Mouse (Mus musculus) cerebellum, adult 9-10 months (tissue): ENCODE data around the gene Map1b.

Experiments
- DNase-seq: peaks from one replicate; pipeline ENCODE4 v3.0.0; 2022

Gene Map1b

DNA sequence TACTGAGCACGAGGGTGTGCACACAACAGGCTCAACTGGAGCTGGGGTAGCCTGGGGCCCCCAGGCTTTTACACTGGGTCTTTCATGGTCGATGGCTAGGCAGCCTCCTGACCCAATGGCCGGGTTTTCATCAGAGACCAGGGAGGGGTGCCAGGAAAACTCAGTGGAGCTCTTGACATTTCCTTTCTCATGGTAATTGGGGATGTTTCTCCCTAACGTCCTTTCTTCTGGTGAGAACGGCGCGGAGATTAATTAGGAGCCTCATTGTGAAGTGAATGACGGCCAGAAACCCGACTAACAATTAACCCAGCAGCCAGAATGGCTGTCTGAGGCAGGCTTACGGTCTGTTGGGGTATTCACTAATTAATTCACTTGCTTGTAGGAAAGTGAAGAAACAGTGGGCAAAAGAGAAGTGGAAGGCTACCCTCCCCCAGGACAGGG is 71.9 kb downstream of the Map1b start:
- DNase-seq: no peak

DNA sequence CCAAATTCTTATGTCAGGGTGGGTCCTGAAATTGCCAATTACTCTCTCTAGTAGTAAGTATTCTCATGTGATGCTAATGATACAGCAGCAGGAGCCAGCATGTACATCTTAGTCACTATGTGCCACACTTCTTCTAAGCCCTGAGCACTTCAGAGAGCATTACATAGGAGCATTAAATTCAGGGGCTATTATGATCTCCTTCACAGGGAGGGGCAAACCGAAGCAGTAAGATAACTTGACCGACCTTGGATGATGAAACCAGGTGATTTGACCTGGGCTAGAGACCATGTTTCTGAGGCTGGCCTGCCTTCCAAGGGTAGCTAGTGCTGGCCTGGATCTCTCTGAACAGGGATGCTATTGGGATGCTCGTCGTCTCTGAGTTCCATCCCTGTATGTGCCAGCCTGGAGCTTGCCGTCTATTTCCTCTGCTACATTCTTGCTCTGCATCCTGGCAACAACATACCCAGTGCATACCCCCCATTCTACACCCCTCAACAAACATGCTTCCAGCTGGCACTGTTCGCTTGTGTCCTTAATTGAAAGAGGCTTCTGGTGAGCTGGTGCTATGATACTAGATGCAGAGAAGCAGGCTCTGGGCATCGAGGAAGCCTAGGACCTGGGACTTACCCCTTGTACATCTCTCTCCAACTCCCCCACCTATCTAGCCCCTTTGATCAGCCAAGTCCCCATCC is 72.7 kb downstream of the Map1b start:
- no peak for DNase-seq

DNA sequence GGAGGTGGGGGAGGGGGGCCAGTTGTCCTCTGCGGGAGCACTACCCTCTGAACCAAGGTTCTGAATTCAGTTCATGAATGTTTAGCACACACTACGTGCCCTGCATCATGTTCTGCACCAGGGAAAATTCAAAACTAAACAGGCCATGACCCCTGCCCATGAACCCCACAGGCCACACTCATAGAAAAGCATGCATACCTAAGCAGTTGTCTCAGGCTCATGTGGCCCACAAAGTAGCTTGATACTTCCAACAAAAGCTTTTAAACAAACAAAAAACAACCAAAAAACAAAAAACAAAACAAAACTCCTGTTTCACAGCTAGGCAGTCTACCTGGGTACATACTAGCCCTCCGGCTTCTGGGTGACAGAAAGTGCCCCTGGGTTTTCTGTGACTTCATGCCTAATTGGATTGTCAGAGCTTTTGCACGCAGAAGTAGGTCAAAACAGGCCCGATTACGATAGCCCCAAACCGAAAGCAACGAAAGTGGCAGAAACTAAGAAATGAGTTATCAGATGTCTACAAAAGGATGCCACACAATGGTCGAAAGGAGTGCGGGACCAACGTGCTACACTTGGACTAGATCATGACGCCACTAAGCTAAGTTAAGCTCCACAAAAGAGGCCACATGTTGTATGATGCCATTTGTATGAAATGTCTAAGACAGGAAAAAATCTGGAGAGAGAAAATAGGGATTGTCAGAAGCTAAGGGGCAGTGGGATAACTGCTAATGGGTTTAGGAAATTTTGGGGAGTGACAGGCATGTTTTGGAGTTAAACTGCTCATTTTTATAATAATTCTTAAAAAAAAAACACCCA is 73.7 kb downstream of the Map1b start:
- no peak for DNase-seq

DNA sequence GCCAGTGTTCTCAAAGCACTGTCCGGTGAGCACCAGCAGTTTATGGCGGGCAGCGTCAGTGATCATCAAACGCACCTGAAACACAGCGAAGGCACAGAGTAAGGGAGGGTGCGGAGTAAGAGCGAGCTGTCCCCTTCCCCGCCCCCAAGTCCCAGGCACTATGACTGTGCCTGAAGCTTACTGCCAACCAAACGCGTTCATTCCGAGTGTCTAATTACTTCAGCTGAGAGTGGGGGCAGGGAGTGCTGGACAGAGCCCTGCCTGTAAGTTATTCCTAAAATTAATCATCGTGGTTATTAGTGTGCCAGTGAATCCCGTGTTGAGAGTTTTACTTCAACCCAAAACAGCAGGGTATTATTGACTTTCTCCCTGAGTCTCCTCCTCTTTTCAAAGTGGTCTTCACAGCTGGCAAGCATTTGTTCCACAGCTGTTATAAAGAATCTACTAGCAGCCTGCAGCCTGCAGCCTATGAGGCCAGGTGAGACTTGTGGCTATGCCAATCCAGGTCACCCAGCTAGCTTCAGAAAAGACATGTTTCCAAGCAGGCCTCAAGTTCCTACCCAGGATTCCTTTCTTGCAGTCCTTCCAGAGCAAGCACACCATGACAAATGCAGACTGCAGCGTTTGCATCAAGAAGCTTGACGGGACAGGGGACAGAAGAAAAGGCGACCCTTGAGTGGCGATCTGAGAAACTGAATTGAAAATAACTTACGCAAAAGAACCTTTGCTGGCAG is 74.5 kb downstream of the Map1b start:
- DNase-seq: no peak

DNA sequence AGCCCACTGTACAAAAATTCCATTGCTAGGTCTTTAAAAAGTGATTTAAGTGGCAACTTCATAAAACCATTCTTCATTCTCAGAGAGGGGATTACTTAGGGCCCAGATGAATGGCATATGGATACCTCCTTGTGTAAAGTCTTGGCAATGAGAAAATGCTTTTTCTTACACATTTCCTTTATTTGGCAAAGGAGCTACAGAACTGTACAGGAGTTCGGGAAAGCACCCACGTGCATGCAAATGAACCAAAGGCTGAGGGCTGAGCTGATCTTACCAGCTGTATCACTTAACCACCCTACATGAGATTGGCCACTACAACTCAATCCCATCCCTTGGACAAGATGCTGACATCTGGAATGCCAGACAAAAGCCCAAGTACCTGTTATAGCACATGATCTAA is 76.1 kb downstream of the Map1b start:
- DNase-seq: no peak

DNA sequence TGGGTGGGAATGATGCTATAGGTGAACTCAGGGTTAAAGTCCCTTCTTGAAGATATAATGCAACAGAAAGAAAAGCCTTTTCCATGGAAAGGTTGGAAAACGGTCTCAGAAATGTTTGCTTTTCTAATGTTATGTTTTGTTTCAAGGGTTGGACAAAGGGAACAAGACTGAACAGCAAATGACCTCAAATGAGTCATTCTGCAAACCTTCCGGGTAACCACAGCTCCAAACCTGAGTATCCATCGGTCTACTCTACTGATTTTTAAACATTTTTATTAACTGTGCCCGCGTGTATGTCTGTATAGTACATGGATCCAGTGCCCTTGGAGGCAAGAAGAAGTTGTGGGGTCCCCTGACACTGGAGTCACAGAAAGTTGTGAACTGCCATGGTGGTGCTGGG is 77.0 kb downstream of the Map1b start:
- no peak for DNase-seq

DNA sequence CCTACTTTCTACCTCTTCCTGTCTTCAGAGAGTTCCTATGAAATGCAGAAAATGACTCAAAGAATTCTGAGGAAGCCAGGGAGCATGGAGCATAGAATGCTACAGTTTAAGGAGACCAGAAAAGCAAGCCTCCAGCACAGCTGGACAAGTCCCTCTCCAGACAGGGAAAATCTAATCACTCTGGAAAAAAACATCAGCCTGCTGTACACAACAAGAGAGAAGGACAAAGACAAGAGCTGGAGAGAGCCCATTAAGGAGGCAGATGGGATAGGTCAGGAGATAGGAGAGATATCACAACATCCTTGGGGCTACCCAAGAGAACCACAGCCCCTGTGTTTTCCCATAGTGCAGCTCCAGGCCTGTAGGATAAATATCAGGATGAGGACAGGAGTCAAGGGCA is 79.3 kb downstream of the Map1b start:
- DNase-seq: no peak

DNA sequence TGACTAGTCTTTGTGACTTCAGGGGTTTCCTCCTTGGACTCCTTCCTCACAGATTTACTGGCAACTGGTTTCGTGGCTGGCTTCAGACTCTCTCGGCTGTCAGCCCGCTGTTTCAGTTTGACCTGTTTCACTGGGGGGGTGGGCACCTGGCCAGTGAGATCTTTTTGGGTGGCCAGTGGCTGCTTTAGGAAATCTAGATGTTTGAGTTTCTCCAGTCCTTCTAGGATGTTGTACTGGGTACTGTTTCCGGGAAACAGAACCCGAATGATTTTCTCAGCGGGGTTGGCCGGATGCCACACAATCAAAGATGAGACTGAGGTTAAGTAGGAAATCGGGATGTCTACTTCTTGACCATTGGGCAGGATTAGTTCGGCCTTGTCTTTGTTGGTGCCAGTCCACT is 81.8 kb downstream of the Map1b start:
- peak; percentile 57 for DNase-seq

DNA sequence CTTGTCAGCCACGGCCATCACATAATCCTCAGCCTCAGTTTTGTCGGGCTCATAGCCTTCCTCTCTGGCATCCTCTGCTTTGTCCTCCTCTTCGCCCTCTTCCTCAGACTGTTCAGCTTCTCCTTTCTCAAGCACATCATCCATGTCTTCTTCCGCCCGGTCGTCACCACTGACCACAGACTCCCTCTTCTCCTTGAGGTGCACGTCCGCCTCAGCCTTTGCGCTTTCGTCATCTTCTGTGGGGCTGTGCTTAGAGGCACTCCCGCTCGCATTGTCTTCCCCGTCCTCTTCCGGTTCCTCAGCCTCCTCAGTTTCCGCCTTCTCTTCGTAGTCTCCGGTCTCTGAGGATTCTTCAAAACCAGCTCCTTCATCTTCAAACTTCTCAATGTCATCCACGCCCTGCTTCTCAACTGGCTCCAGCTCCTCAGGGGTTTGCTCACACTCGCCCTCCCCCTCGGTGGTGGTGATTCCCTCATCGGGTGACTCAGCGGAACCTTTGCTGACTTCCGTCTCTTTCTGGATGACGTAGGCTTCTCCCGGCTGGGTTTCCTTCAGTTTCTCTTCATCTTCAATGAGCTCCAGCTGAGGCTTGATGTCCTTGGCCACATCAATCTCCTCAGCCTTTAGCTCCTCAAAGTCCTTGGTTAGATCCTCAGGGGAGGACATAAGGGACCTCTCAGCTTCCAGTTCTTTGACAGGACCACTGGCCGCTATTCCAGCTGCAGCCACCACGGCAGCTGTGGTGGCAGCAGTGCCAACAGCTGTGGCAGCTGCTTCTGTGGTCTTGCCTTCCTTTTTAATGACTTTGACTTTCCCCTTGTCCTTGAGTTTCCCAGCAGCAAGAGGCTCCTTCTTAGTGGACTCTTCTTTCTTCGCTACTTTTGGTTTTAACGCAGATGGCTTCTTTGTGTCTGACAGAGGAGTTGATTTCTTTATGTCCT is 83.0 kb downstream of the Map1b start:
- no peak for DNase-seq

DNA sequence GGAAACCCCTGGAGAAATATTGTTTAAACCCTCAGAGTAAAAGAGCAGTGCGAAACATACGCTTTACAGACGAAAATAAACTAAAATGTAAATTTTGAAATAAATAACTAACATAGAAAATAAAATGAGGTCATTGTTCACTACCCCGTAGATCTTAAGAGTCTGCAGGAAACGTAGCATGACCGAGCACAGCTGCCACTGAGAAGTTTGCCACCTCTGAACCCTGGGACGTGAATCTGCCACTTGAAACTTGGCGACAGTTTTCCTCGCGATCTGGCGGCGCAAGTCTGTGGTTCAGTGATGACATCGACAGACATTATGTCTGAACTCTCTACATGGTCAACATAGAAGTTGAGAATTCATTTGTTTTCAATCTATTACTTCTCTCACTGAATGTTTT is 92.8 kb downstream of the Map1b start:
- DNase-seq: no peak

DNA sequence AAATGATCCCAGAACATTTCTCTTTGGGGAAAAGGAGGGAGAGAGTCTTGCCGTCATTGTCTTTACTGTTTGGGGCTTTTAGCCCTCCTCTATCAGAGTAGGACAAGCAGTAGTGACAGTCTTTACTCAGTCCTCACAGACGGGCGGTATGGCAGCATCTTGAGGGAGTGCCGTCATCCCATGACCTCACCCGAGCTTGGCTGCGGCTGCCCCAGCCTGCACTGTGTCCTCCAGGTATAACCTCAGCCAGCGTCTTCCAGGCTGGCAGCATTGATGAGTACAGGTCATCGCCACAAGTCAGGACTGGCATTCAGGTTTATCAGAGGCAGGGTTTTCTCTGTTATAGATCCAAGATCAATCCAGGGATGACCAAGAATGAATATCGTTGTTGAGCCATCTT is 99.7 kb downstream of the Map1b start:
- no peak for DNase-seq

DNA sequence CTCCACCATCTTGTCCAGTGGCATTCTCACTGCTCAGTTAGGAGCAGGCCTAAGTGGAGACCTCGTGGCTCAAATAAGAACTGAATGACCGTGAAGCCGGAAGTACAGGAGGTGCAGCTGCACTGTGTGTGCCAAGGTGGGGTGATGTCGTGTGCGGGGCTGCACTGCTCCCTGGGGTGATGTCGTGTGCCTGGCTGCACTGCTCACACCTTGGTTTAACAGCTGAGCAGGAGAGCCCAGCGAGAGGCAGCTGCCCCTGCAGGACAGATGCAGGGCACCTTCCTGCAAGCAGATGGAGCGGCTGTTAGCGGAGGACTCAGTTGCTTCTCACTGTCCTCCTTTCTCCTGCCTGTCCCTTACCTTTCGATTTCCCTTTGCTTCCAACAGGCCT is 102.0 kb downstream of the Map1b start:
- DNase-seq: no peak

DNA sequence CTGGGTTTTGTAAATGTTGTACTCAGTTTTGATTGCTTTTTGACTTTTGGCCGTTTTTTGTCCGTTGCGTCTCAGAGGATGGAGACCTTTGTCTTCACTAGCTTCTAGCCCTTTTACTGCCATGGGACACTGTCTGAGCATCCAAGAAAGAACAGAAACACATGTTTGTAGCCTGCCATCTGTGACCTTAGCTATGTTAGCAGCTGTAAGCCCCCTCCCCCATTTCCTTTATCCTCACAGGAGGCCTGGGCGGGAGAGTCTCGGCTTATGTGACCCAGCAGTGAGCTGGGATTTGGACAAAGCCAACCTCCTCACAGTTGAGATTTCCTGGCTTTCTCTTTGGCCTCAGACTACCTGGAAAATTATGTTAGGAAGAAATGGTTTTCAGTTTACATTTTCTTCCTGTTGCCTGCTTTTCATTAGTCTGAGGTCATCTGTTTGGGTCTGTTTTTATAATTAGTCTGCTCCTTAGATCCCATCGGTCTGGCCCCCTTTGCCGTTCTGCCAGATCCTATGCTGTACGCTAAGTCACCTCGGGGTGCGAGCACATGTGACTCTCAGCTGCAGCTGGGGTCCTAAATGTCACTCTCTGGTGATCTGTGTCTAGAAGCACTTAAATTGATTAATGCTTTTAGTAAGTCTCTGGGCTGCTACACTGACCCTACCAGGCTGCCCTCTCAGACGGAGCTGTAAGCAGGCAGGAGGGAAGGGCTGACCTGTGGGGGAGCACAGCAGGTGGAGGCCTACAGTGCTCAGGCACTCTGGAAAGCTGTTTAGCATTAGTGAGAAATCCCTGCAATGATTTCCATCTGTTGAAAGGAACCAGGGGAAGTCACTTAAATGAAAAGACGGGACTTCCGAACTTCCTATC is 102.6 kb downstream of the Map1b start:
- peak; percentile 42 for DNase-seq

DNA sequence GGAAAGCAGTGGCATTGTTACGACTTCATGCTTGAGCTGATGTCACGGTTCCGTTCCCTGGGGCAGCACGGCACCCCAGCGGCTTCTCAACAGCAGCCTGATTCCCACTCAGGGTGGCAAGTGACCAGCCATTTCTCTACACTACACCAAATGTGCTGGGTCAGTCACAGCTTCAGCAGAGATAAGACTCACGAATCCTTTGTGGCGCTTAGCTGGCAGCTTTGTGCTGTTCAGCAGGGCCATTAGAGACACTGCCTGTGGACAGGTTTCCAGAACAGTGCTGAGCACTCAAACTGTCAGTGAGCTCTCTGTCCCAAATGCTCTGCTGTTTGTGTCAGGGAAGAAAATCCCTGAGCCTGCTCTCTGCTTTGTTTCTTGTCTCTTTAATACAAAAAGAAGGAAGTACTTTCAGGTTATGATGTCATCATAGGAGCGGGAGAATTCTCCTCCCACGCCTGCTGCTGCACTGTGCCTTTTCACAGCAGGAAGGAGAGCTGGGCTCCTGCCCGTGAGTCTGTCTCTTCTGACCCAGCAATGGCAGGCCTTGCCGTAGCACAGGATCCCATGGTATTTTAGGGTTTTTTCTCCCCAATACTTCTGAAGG is 103.8 kb downstream of the Map1b start:
- DNase-seq: peak; percentile 84

DNA sequence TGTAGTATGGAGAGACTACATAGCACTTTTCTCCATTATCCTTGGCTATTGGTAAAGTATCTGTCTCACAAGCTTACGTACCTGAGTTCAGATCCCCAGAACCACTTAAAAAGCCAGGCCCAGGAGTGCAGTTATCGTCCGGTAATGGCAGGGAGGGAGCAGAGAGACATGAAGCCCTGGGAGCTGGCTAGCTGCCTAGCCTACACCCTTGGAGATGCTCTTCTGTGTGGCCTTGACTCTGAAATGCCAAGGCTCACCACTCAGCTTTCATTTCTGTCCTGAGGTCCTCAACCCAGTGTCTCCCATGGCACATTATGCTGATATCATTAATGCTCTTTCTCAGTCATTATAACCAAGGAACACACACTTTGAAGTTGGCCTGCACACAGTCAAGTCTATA is 104.6 kb downstream of the Map1b start:
- peak; percentile 55 for DNase-seq

DNA sequence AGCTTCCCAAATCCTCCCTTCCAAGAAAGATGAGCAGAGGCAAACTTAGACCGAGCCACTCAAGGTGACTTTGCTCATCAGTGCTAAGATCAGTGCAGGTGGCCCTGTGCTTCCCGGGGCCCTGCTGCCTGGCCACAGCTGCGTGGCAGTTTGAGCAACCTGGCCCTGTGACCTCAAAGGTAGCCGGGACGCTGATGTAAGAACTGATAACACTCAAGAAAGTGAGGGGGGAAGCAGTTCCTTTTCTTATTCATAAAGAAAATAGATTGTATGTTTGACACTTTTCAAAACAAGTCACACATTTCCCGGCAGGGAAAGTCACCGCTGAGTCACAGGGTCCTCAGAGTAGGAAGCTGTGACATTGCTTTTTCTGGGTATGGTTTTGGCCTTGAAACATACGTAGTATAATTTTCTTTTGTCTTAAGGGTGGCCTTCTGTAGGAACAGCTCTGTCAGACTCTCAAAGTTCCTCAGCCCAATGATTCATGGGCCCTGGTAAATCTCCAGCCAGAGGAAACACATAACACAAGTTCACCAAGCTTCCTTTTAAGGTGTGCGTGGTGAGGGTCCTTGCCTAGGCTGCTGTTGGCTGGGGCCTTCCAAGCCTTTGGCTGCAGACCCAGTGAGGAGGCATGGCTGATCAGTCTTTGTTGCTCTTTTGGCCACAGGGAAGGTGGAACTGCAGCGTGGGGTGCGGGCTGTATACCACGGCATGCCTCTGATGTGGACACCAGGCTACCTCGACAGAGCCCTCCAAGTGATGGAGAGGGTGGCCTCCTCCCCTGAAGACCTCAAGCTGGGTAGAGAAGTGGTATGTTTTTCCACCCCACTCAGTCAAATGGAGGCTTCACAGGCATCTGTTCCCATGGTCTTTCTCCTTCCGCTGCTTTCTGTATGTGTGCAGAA is 105.5 kb downstream of the Map1b start:
- DNase-seq: no peak

DNA sequence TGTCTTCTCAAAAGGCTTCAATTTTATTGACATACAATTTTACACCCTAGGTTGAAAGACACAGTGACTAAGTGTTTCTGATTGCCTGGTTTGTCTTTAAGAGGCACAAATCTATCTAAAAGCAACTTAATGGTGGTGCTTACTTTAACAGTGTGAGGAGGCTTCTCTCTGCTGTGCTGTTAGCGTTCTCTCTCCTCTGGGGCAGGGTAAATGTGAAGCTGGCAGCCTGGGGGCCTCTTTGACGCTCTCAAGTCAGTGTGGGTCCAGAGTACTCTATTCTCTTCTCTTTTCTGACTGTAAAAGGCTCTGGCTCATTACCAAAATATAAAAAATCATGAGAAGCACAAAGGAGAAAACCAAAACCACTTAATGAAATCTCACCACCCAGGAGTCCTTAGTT is 107.1 kb downstream of the Map1b start:
- DNase-seq: no peak

DNA sequence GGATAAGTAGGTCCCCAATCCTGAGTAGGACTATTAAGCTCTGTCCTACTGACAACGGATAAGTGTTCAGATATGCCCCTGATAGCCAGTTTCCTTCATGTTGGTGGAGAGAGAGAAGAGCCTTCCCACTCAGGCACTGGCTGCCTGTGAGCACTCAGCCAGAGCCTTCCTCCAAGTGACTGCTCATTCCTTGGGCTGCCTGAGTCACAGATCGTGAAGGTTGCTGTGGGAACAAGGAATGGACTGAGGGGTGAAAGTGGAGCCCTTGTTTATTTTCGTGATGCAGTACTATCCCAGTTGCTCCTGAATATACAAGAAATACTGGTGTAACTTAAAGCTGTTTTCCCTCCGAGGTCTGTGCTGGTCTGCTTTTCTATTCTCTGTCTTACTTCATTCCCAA is 117.0 kb downstream of the Map1b start:
- no peak for DNase-seq

DNA sequence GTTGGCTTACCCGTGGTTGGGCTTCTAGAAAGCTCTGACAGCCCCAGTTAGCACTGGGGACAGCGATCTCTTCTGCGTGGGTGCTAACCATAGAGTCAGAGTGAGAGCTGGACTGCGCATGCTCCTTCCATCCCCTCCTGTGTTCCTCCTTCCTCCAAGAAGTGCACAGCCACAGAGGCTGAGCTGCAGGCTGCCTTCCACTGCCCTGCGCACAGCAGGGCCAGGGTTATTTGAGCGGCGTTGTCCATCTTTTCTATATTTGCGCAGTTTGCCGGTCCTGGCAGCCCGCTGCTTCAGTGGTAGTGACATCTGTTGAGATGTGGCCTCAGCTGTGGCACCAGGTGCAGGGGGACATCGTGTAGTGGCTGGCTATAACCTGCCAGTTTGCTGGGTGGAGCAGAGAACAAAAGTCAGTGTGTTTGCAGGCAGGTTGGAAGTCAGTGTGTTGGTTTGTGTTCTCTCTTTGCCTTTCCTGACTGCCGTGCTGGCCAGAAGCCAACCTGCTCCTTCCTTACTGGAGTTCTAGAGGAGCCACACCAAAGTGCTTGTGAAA is 118.1 kb downstream of the Map1b start:
- peak; percentile 64 for DNase-seq

DNA sequence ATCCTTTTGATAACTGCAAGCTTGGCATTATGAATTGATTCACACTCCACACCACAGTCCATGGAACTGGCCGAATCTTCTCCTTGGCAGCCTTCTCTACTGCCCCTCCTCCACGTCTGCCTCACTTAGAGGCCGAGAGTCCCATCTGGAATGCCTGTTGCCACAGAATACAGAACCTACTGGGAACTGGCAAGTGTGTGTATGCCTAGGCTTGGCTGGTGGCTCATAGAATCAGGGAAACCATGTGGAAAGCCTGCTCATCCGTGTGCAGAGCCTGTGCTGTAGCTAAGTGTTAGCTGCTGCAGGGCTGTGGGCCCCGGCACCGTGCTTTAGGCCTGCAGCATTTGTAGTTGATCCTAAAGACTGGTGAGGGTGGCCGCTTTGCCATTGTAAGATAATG is 119.1 kb downstream of the Map1b start:
- DNase-seq: peak; percentile 90
